ENCODE assay signal across 18 mouse cellular contexts in the genomic region with DNA sequence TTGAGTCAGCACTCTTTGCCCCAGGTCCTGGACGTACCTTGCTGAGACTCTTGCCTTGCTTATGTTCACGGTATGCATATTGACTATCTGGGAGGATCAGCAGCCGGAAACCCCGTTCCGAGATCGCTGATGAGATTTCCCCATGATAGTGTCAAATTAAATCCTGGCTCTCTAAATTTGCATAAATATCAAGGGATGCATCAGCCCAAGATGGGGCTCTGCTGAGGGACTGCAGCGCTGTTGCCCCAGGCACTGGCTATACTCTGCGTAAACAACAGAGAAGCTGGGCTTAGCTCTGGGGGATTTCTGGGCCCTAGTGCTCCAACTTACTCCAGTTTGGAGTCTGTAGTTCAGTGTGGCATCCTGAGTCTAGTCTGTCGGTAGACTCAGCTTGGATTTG.
DNase-seq lines count a peak whose midpoint lies in the region; ATAC-seq lines count a peak whose summit lies in the region.
"Had no signal": no experiment of that assay in that cellular context is flagged by ENCODE, and none has a peak within 500 bp of the region (broad histone marks: within the 10 kb centered on the region; RNA-seq: fewer than 3 reads in every experiment).

No protein-coding gene starts in this region.

- H3K4me2 ChIP-seq in hindbrain, embryonic 15.5 days, result peak overlapping the region; percentile 3; the same call in 1 of the 2 replicates
- H3K4me2 ChIP-seq in hindbrain, embryonic 11.5 days (replicated peaks; ENCODE audit: low read depth, low read length), result no peak overlapping the region
- H3K4me2 ChIP-seq in forebrain, embryonic 14.5 days (ENCODE audit: low read length), result peak overlapping the region; percentile 8; the same call in 1 of the 2 replicates
- H3K4me2 ChIP-seq in intestine, embryonic 16.5 days (ENCODE audit: low read depth, low read length), result no peak overlapping the region
- H3K4me2 ChIP-seq: heart, embryonic 15.5 days had no signal

- H3K9me3 ChIP-seq in hindbrain, embryonic 15.5 days, result no peaks in the 10 kb centered on the region
- no peaks in the 10 kb centered on the region for H3K9me3 ChIP-seq in hindbrain, embryonic 11.5 days (ENCODE audit: control insufficient read depth, low read length)
- no peaks in the 10 kb centered on the region for H3K9me3 ChIP-seq in forebrain, embryonic 14.5 days (replicated peaks; ENCODE audit: control insufficient read depth, low read length)
- no peaks in the 10 kb centered on the region for H3K9me3 ChIP-seq in intestine, embryonic 16.5 days (ENCODE audit: control insufficient read depth, low read length)
- H3K9me3 ChIP-seq: heart, embryonic 15.5 days had no signal

- H3K27ac ChIP-seq in hindbrain, embryonic 15.5 days (replicated peaks), result no peak overlapping the region
- H3K27ac ChIP-seq in hindbrain, embryonic 11.5 days (ENCODE audit: low read depth, low read length), result no peak overlapping the region
- H3K27ac ChIP-seq in forebrain, embryonic 14.5 days (ENCODE audit: low read depth, low read length), result no peak overlapping the region
- H3K27ac ChIP-seq in intestine, embryonic 16.5 days (ENCODE audit: low read length), result no peak overlapping the region
- H3K27ac ChIP-seq: heart, embryonic 15.5 days had no signal

- no peaks in the 10 kb centered on the region for H3K36me3 ChIP-seq in hindbrain, embryonic 15.5 days
- no peaks in the 10 kb centered on the region for H3K36me3 ChIP-seq in hindbrain, embryonic 11.5 days (ENCODE audit: control insufficient read depth, insufficient read depth, low read length)
- no peaks in the 10 kb centered on the region for H3K36me3 ChIP-seq in forebrain, embryonic 14.5 days (ENCODE audit: control insufficient read depth, insufficient read depth, low read length)
- H3K36me3 ChIP-seq in intestine, embryonic 16.5 days (ENCODE audit: control insufficient read depth, insufficient read depth, low read length), result no peaks in the 10 kb centered on the region
- H3K36me3 ChIP-seq: heart, embryonic 15.5 days had no signal

- no peak for ATAC-seq in hindbrain, embryonic 15.5 days (ENCODE audit: low FRiP score, low read depth)
- ATAC-seq in hindbrain, embryonic 11.5 days (ENCODE audit: low FRiP score), result no peak
- ATAC-seq in forebrain, embryonic 14.5 days, result peak; percentile 54
- no peak for ATAC-seq in intestine, embryonic 16.5 days
- ATAC-seq: inflammation-experienced regulatory T-cells, adult 6 months had no signal

- WGBS in hindbrain, embryonic 15.5 days, result 47% methylated on average over 9 of the region's 9 CpGs
- WGBS in hindbrain, embryonic 11.5 days, result 80% methylated on average over 9 of the region's 9 CpGs
- 49% methylated on average over 9 of the region's 9 CpGs for WGBS in forebrain, embryonic 14.5 days
- 79% methylated on average over 9 of the region's 9 CpGs for WGBS in intestine, embryonic 16.5 days

- DNase-seq in hindbrain, embryonic 11.5 days (ENCODE audit: low spot score), result no peak
- peak; percentile 2 to 3 for DNase-seq in urinary bladder, postnatal 36 days (ENCODE audit: low spot score in 2 of 2)
- DNase-seq in urinary bladder, postnatal 10 days (ENCODE audit: low spot score), result no peak
- no peak for DNase-seq in forebrain, embryonic 14.5 days (ENCODE audit: low spot score)
- DNase-seq in embryo, embryonic 10 days (ENCODE audit: low spot score), result no peak
- DNase-seq: adrenal gland, adult 2 months; cerebellum, adult 11-12 months; cerebellum, postnatal 10 days; heart, postnatal 4 days; kidney, adult 2 months; kidney, postnatal 10 days; lung, postnatal 4 days; right cerebral cortex, postnatal 14 days; spleen, adult 18-20 months had no signal

- no peak overlapping the region for H3K4me3 ChIP-seq in hindbrain, embryonic 15.5 days
- no peak overlapping the region for H3K4me3 ChIP-seq in hindbrain, embryonic 11.5 days (ENCODE audit: low read depth, low read length)
- H3K4me3 ChIP-seq in forebrain, embryonic 14.5 days (ENCODE audit: low read depth, low read length), result no peak overlapping the region
- H3K4me3 ChIP-seq in intestine, embryonic 16.5 days (ENCODE audit: low read length), result no peak overlapping the region
- H3K4me3 ChIP-seq: heart, embryonic 15.5 days had no signal

- H3K27me3 ChIP-seq in hindbrain, embryonic 15.5 days, result no peaks in the 10 kb centered on the region
- no peaks in the 10 kb centered on the region for H3K27me3 ChIP-seq in hindbrain, embryonic 11.5 days (ENCODE audit: control insufficient read depth, insufficient read depth, low read length)
- no peaks in the 10 kb centered on the region for H3K27me3 ChIP-seq in forebrain, embryonic 14.5 days (replicated peaks; ENCODE audit: control insufficient read depth, insufficient read depth, low read length)
- no peaks in the 10 kb centered on the region for H3K27me3 ChIP-seq in intestine, embryonic 16.5 days (replicated peaks; ENCODE audit: control insufficient read depth, insufficient read depth, low read length)
- H3K27me3 ChIP-seq: heart, embryonic 15.5 days had no signal

- peaks cover 20% of the 10 kb centered on the region for H3K4me1 ChIP-seq in hindbrain, embryonic 15.5 days (replicated peaks)
- 0 out of 2 replicates have a peak, but pooled peaks cover 2% of the 10 kb centered on the region for H3K4me1 ChIP-seq in hindbrain, embryonic 11.5 days (replicated peaks; ENCODE audit: control insufficient read depth, insufficient read depth, low read length)
- peaks cover 24% of the 10 kb centered on the region for H3K4me1 ChIP-seq in forebrain, embryonic 14.5 days (ENCODE audit: control insufficient read depth, insufficient read depth, low read length)
- H3K4me1 ChIP-seq in intestine, embryonic 16.5 days (ENCODE audit: control insufficient read depth, insufficient read depth, low read length), result no peaks in the 10 kb centered on the region

- H3K9ac ChIP-seq in hindbrain, embryonic 15.5 days, result no peak overlapping the region
- H3K9ac ChIP-seq in hindbrain, embryonic 11.5 days (ENCODE audit: low read depth, low read length), result no peak overlapping the region
- no peak overlapping the region for H3K9ac ChIP-seq in forebrain, embryonic 14.5 days (ENCODE audit: low read length)
- no peak overlapping the region for H3K9ac ChIP-seq in intestine, embryonic 16.5 days (ENCODE audit: low read depth, low read length)
- H3K9ac ChIP-seq: heart, embryonic 15.5 days had no signal

Comparison
In these comparisons a context has a peak if more than half of its experiments do, and no peak if none do; other contexts are left out.
1. H3K4me2 ChIP-seq: peak in hindbrain, embryonic 15.5 days (single experiment) and forebrain, embryonic 14.5 days (single experiment); none in hindbrain, embryonic 11.5 days (single experiment) and intestine, embryonic 16.5 days (single experiment).
2. DNase-seq: peak in urinary bladder, postnatal 36 days (2 of 2); none in hindbrain, embryonic 11.5 days (single experiment), urinary bladder, postnatal 10 days (single experiment), forebrain, embryonic 14.5 days (single experiment) and embryo, embryonic 10 days (single experiment).